Mouse (Mus musculus) C2C12 (cell line): Measurements from ENCODE around the gene Tpbgl. TPM values are rescaled to one million over a fixed set of nuclear protein-coding genes. Genes with fewer than 3 reads are reported as not detected.

Experiments
- H3K27me3 ChIP-seq: one replicate; pipeline ENCODE4 v1.6.1; 2011; ENCODE audit not compliant: control insufficient read depth, insufficient read depth, insufficient read length
- H3K36me3 ChIP-seq: one replicate; pipeline ENCODE4 v1.6.1; 2011; ENCODE audit not compliant: control insufficient read depth, insufficient read depth
- H3K4me3 ChIP-seq: one replicate; pipeline ENCODE4 v1.5.1; 2011; ENCODE audit warnings: mild to moderate bottlenecking, control low read depth; ENCODE audit not compliant: poor library complexity, insufficient read depth, severe bottlenecking
- H3K79me2 ChIP-seq: one replicate; pipeline ENCODE4 v1.6.1; 2011; ENCODE audit not compliant: control insufficient read depth, insufficient read depth
- H3K79me3 ChIP-seq: one replicate; pipeline ENCODE4 v1.6.1; 2011; ENCODE audit warnings: low read depth, control low read depth
- H3ac ChIP-seq: one replicate; pipeline ENCODE3; 2011; ENCODE audit warnings: low read depth; ENCODE audit not compliant: control insufficient read depth, insufficient read length
- CEBPB ChIP-seq: IDR thresholded peaks from one replicate; pipeline ENCODE4 v1.6.1; 2011; ENCODE audit warnings: low read depth, mild to moderate bottlenecking, control low read depth, moderate library complexity
- CTCF ChIP-seq: IDR thresholded peaks from one replicate; pipeline ENCODE4 v1.5.1; 2011; ENCODE audit not compliant: control insufficient read depth, insufficient read depth, insufficient read length
- FOSL1 ChIP-seq: IDR thresholded peaks from one replicate; pipeline ENCODE4 v1.8.0; 2011; ENCODE audit warnings: mild to moderate bottlenecking, low read length; ENCODE audit not compliant: poor library complexity, insufficient read depth, severe bottlenecking
- MAX ChIP-seq: IDR thresholded peaks from one replicate; pipeline ENCODE4 v1.6.1; 2011; ENCODE audit warnings: mild to moderate bottlenecking, control low read depth
- MYOD1 ChIP-seq: IDR thresholded peaks from one replicate; pipeline ENCODE4 v1.6.1; 2011; ENCODE audit warnings: low read depth; ENCODE audit not compliant: control insufficient read depth, insufficient read length
- MYOG ChIP-seq: IDR thresholded peaks from one replicate; pipeline ENCODE4 v1.6.1; 2011; ENCODE audit not compliant: control insufficient read depth, insufficient read length; ENCODE audit errors: extremely low read depth
- USF1 ChIP-seq: IDR thresholded peaks from one replicate; pipeline ENCODE4 v1.6.1; 2011; ENCODE audit warnings: low read depth, mild to moderate bottlenecking, control low read depth, moderate library complexity
- polyA plus RNA-seq: library from polyadenylated mRNA; unstranded; fragments of >200 nt; fragmentation: generic; extraction: Trizol; gene quantifications from one replicate; pipeline ENCODE4 v1.2.1, GENCODE M21; 2012; ENCODE audit warnings: missing spikeins

Tpbgl gene
- polyA plus RNA-seq, 1 experiment: not detected

DNA sequence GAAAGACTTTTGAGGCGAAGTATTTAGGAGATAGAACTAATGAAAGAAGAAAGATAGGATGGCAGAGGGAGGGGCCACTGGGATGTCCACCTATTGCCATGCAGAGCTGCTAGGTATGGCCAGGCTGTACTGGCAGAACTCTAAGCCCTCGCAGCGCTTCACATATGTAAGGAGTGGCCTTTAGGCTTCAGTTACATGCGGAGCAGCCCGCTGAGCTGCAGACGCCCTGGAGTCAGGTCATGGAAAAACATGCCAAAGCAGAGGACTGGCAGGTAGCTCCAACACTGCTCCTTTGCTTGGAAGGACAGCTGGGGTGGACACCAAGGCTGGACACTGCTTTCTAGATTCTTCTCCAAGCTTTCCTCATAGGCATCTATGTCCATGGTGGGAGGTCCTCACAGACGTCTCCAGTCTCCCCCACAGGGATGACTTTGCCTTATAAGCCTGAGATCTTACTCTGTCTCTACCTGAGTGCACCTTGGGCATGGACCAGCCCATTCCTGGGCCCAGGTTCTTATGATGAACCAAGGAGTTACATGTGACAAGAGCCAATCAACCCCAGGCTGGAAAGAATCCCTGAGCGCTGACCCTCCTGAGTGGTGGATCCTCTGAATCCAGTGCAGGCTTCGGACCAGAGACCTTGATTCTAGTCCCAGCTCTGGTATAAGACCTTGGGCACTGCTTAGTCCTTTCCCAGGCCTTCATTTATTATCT, 36.8 kb upstream of the Tpbgl start:
- H3K27me3 ChIP-seq: peaks cover 58% of the 10 kb centered on the region
- no peaks in the 10 kb centered on the region for H3K36me3 ChIP-seq
- no peaks in the 10 kb centered on the region for H3K79me3 ChIP-seq
- H3K79me2 ChIP-seq: no peaks in the 10 kb centered on the region
- TF ChIP-seq CEBPB (no peak), CTCF (no peak), MAX (no peak), FOSL1 (no peak), MYOG (no peak), MYOD1 (no peak), USF1 (no peak)
- no peak overlapping the region for H3ac ChIP-seq
- H3K4me3 ChIP-seq: no peak overlapping the region

DNA sequence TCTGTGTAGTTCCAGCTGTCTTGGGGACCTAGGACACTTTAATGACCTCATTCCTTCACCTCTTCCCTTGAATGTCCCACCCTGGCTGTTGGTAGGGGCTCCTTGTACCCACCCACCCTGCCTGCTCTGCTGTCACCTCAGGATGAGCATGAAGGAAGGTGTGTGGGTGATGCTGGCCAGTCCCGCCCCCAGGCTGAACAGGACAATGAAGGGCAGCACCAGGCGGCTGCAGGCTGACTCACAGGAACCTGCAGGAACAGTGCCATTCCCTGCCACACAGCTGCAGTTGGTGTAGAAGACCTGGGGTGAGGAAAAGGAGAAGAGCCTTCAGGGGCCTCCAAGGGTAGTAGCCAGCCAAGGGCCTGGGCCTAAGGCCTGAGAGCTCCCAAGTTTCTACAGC, 35.4 kb upstream of the Tpbgl start:
- Histone ChIP-seq H3K27me3 (peaks cover 52% of the 10 kb centered on the region), H3ac (no peak overlapping the region), H3K79me3 (no peaks in the 10 kb centered on the region), H3K4me3 (no peak overlapping the region), H3K36me3 (no peaks in the 10 kb centered on the region), H3K79me2 (no peaks in the 10 kb centered on the region)
- TF ChIP-seq CEBPB (no peak), MYOG (no peak), CTCF (no peak), USF1 (no peak), MAX (no peak), MYOD1 (no peak), FOSL1 (no peak)

DNA sequence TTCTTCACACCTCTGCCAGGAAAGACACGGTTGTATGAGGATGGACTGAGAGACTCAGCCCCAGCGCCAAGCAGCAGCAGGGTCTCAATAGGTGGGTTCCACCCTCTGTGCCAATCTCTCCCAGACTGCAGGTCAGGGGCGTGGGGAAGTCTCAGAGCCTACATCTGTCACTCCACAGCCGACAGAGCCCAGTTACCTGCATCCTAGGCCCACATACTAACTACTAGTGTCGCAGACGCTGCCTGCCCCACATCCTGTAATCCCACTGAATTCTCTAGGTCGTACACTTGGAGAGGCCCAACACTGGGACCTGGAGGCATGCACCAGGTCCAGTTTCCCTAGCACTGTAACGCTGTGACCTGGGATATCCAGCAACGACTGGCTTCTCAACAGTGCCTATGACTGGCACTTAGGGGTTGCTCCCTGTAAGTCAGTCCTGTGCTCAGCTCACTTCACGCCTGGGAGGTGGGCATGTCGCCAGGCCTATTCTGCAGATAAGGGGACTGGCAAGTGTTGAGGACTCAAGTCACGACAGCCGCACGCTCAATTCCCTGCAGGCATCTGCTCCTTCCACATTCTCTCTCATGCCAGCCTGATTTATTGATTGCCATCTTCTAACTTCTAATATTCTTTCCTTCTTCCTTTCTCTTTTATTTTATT, 34.8 kb upstream of the Tpbgl start:
- H3ac ChIP-seq: no peak overlapping the region
- peaks cover 46% of the 10 kb centered on the region for H3K27me3 ChIP-seq
- H3K36me3 ChIP-seq: no peaks in the 10 kb centered on the region
- no peak overlapping the region for H3K4me3 ChIP-seq
- no peaks in the 10 kb centered on the region for H3K79me3 ChIP-seq
- no peaks in the 10 kb centered on the region for H3K79me2 ChIP-seq
- TF ChIP-seq USF1: no peak
- no peak for TF ChIP-seq CEBPB
- TF ChIP-seq MYOG: no peak
- no peak for TF ChIP-seq CTCF
- no peak for TF ChIP-seq MAX
- TF ChIP-seq MYOD1: no peak
- TF ChIP-seq FOSL1: no peak

DNA sequence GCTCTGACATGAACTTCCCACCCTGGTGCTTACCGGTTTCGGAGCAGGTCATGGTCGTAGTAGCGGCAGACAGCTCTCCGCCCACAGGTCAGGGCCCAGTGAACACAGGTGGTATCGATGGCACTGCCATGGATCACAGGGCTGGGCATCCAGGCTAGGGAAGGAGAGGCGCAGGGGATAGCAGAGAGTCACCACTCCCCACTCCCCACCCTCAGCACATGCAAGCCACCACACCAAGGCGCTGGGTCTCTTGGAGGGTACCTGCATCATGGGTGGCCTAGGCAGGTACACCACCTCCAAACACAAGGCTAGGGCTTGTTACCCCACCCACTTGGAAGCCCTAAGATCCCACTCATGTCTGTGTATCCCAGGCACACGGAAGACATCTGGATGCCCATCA, 34.2 kb upstream of the Tpbgl start:
- H3ac ChIP-seq: no peak overlapping the region
- no peak overlapping the region for H3K4me3 ChIP-seq
- H3K79me2 ChIP-seq: no peaks in the 10 kb centered on the region
- no peaks in the 10 kb centered on the region for H3K79me3 ChIP-seq
- H3K36me3 ChIP-seq: no peaks in the 10 kb centered on the region
- peaks cover 41% of the 10 kb centered on the region for H3K27me3 ChIP-seq
- TF ChIP-seq MAX: no peak
- no peak for TF ChIP-seq USF1
- TF ChIP-seq FOSL1: no peak
- TF ChIP-seq CTCF: no peak
- no peak for TF ChIP-seq MYOG
- TF ChIP-seq MYOD1: no peak
- TF ChIP-seq CEBPB: no peak

DNA sequence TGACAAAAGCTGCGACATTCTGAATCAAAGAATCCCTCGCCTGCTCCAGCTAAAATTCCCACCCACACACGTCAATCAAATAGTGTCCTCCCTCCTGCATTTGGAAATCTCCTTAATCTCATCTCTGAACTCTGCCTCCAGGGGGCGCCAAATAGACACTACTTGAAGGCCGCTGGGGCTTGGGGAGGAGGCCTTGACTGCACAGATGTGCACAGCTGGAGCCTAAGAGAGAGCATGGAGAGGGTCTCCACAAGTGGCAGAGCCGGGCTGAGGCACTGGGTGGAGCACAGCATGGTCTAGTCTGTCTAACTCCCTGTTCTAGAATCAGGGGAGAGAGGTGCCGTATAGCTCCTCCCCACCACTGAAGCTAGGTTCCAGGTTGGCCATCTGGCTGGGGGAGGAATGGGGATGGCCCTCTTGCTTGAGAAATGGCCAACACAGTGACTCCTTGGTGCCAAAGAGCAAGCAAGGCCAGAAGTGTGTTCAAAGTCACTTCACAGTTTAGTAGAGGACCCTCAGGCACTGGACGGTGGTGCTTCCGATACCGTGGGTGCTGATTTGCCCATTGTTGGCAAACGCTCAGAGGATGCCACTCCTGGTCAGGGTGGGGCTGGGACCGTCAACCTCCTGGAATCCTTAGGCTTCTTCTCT, 32.6 kb upstream of the Tpbgl start:
- peaks cover 39% of the 10 kb centered on the region for H3K27me3 ChIP-seq
- TF ChIP-seq CTCF (peak; percentile 20), MYOG (no peak), FOSL1 (no peak)

DNA sequence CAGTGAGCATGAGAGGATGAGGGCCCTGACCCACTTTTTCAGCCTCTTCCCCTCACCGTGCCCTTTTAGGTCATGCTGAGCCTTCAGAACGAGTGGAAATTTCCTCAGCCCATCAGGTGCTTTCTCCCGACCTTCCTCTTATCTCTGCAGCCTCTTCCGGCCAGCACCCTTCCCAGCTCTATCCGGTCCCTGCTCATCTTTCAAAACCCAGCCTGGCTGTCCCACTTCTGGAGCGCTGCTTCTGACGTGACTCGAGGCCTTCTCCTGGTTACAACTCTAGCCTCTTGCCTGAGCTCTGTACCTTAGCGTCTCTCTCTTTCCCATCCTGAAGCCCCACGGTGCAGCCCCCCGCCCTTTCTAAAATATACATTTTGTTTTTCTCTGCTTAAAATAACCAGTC, 27.3 kb upstream of the Tpbgl start:
- Histone ChIP-seq H3K36me3 (no peaks in the 10 kb centered on the region), H3K27me3 (peaks cover 18% of the 10 kb centered on the region), H3K79me3 (no peaks in the 10 kb centered on the region), H3K4me3 (no peak overlapping the region), H3ac (no peak overlapping the region), H3K79me2 (no peaks in the 10 kb centered on the region)
- TF ChIP-seq MYOG (no peak), FOSL1 (no peak)

More for the DNA sequence above, 32.6 kb upstream of the Tpbgl start:
- no peaks in the 10 kb centered on the region for H3K79me2 ChIP-seq
- no peak overlapping the region for H3K4me3 ChIP-seq
- H3ac ChIP-seq: no peak overlapping the region
- H3K36me3 ChIP-seq: no peaks in the 10 kb centered on the region
- H3K79me3 ChIP-seq: no peaks in the 10 kb centered on the region
